Mouse (Mus musculus) hindbrain, embryonic 15.5 days (tissue): ENCODE measurements around the gene Kcna3. TPM values are rescaled to one million over a fixed set of nuclear protein-coding genes. Genes with fewer than 3 reads are reported as not detected.

Experiments used
- ATAC-seq: fragments of 200-750 bp; cut with Nextera tagmentation; 2 replicates; pipeline ENCODE4 v1.8.0; 2017; ENCODE audit warnings: low read depth, moderate number of reproducible peaks, moderate TSS enrichment; ENCODE audit not compliant: low FRiP score
- H3K27ac ChIP-seq: fragments of 300-500 bp; sonication (generic); replicated peaks from 2 replicates; pipeline ENCODE4 v1.5.1; 2015; ENCODE audit warnings: mild to moderate bottlenecking, inconsistent platforms
- H3K27me3 ChIP-seq: fragments of 300-500 bp; sonication (generic); 2 replicates; pipeline ENCODE4 v1.6.1; 2015; ENCODE audit warnings: control low read depth, inconsistent platforms
- H3K36me3 ChIP-seq: fragments of 300-500 bp; sonication (generic); 2 replicates; pipeline ENCODE4 v1.6.1; 2015; ENCODE audit warnings: control low read depth, inconsistent platforms
- H3K4me1 ChIP-seq: fragments of 300-500 bp; sonication (generic); replicated peaks from 2 replicates; pipeline ENCODE4 v1.6.1; 2015; ENCODE audit warnings: control low read depth, inconsistent platforms
- H3K4me2 ChIP-seq: fragments of 300-500 bp; sonication (generic); 2 replicates; pipeline ENCODE4 v1.6.1; 2015; ENCODE audit warnings: moderate library complexity, mild to moderate bottlenecking, inconsistent platforms
- H3K4me3 ChIP-seq: fragments of 300-500 bp; sonication (generic); 2 replicates; pipeline ENCODE4 v1.5.1; 2015; ENCODE audit warnings: mild to moderate bottlenecking, inconsistent platforms
- H3K9ac ChIP-seq: fragments of 300-500 bp; sonication (generic); 2 replicates; pipeline ENCODE4 v1.6.1; 2015; ENCODE audit warnings: inconsistent platforms
- H3K9me3 ChIP-seq: fragments of 300-500 bp; sonication (generic); 2 replicates; pipeline ENCODE4 v1.6.1; 2016; ENCODE audit warnings: control low read depth, inconsistent platforms
- WGBS: fragments of 180-500 bp; shearing (Covaris S2); methylation state at CpG from one replicate; pipeline ENCODE4 v1.1.7; 2015; 5-methylcytosine and 5-hydroxymethylcytosine counted together
- polyA plus RNA-seq: library from polyadenylated mRNA; unstranded; fragments of >200 nt; fragmentation: Nextera tagmentation; extraction: Ambion mirVana; gene quantifications from 2 replicates; pipeline ENCODE4 v1.2.1, GENCODE M21; 2015

Gene Kcna3
- polyA plus RNA-seq, 1 experiment from 2014 or later, result 12.0 TPM

DNA sequence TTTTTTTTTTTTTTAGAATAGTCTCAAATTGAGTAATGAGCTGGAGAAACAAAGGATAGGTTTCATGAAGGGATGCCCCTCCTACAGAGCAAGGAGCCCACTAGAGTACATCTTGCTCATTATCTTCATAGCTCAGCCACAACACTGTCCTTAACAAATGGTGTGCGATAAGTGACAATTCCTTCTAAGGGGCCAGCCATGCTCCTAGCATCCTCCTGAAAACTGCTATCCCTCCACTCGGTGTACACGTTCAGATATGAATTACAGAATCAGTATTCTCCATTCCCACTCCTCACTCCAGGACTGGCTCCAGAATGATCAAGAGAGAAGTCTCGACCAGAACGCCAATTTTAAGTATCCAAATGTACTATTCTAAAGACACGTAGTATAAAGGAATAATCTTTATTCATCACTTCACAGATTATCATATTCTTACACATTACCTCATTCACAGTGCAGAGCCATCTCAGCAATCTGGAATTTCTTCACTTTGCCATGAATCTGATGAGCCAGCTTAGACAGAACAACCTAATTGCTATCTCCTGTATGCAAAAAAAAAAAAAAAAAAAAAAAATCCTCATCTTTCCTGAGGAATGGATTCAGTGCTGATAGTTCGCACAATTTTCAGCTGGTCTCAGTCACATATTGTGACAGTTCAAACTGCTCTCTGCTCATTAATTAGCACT is 30.3 kb downstream of the Kcna3 start:
- Histone ChIP-seq H3K9me3 (no peaks in the 10 kb centered on the region), H3K9ac (no peak overlapping the region), H3K4me1 (0 out of 2 replicates have a peak, but pooled peaks cover 4% of the 10 kb centered on the region), H3K36me3 (no peaks in the 10 kb centered on the region), H3K4me2 (no peak overlapping the region), H3K4me3 (no peak overlapping the region), H3K27ac (peak overlapping the region; percentile 63; the same call in 1 of the 2 replicates), H3K27me3 (no peaks in the 10 kb centered on the region)
- ATAC-seq, result peak; percentile 65
- 68% methylated on average over 7 of the region's 7 CpGs for WGBS

GRCm38 (mm10) chr3:107067245-107067644 is 31.3 kb downstream of the Kcna3 start:
- H3K27ac ChIP-seq, result no peak overlapping the region; the same call in 1 of the 2 replicates
- no peak overlapping the region for H3K4me3 ChIP-seq
- 74% methylated on average over 6 of the region's 6 CpGs for WGBS
- H3K9ac ChIP-seq, result no peak overlapping the region
- no peaks in the 10 kb centered on the region for H3K9me3 ChIP-seq
- H3K27me3 ChIP-seq, result no peaks in the 10 kb centered on the region
- H3K36me3 ChIP-seq, result no peaks in the 10 kb centered on the region
- H3K4me2 ChIP-seq, result no peak overlapping the region
- 0 out of 2 replicates have a peak, but pooled peaks cover 4% of the 10 kb centered on the region for H3K4me1 ChIP-seq
- no peak for ATAC-seq

GRCm38 (mm10) chr3:107073863-107074262 is 37.9 kb downstream of the Kcna3 start:
- ATAC-seq, result no peak

GRCm38 (mm10) chr3:107075705-107076104 is 39.7 kb downstream of the Kcna3 start:
- WGBS, result 97% methylated on average over 1 of the region's 1 CpGs
- Histone ChIP-seq H3K4me1 (no peaks in the 10 kb centered on the region), H3K9ac (no peak overlapping the region), H3K4me2 (no peak overlapping the region), H3K9me3 (no peaks in the 10 kb centered on the region), H3K27ac (no peak overlapping the region), H3K27me3 (no peaks in the 10 kb centered on the region), H3K36me3 (no peaks in the 10 kb centered on the region), H3K4me3 (no peak overlapping the region)
- ATAC-seq, result no peak

More at GRCm38 (mm10) chr3:107073863-107074262, 37.9 kb downstream of the Kcna3 start:
- Histone ChIP-seq H3K27me3 (no peaks in the 10 kb centered on the region), H3K36me3 (no peaks in the 10 kb centered on the region), H3K27ac (no peak overlapping the region), H3K4me3 (no peak overlapping the region), H3K4me2 (no peak overlapping the region), H3K9me3 (no peaks in the 10 kb centered on the region), H3K9ac (no peak overlapping the region), H3K4me1 (no peaks in the 10 kb centered on the region)
- WGBS, result 83% methylated on average over 2 of the region's 2 CpGs

GRCm38 (mm10) chr3:107076658-107077057 is 40.7 kb downstream of the Kcna3 start:
- H3K27me3 ChIP-seq, result no peaks in the 10 kb centered on the region
- H3K9me3 ChIP-seq, result no peaks in the 10 kb centered on the region
- H3K4me2 ChIP-seq, result no peak overlapping the region
- no peak for ATAC-seq
- no peak overlapping the region for H3K9ac ChIP-seq
- H3K4me3 ChIP-seq, result no peak overlapping the region
- H3K27ac ChIP-seq, result no peak overlapping the region
- H3K36me3 ChIP-seq, result no peaks in the 10 kb centered on the region
- H3K4me1 ChIP-seq, result 0 out of 2 replicates have a peak, but pooled peaks cover 2% of the 10 kb centered on the region
- WGBS, result 91% methylated on average over 3 of the region's 3 CpGs

- H3K4me1 ChIP-seq, result 0 out of 2 replicates have a peak, but pooled peaks cover 2% of the 10 kb centered on the region
- ATAC-seq, result no peak
- no peak overlapping the region for H3K27ac ChIP-seq
- H3K9ac ChIP-seq, result no peak overlapping the region
- no peak overlapping the region for H3K4me3 ChIP-seq
- no peak overlapping the region for H3K4me2 ChIP-seq
- no peaks in the 10 kb centered on the region for H3K36me3 ChIP-seq
- no peaks in the 10 kb centered on the region for H3K9me3 ChIP-seq
- 90% methylated on average over 2 of the region's 2 CpGs for WGBS
- no peaks in the 10 kb centered on the region for H3K27me3 ChIP-seq
Observed at GRCm38 (mm10) chr3:107077101-107077500, 41.1 kb downstream of the Kcna3 start.

- Histone ChIP-seq H3K4me1 (0 out of 2 replicates have a peak, but pooled peaks cover 2% of the 10 kb centered on the region), H3K9ac (no peak overlapping the region), H3K27me3 (no peaks in the 10 kb centered on the region), H3K27ac (no peak overlapping the region), H3K4me3 (no peak overlapping the region), H3K4me2 (no peak overlapping the region), H3K9me3 (no peaks in the 10 kb centered on the region), H3K36me3 (no peaks in the 10 kb centered on the region)
- 86% methylated on average over 3 of the region's 3 CpGs for WGBS
- ATAC-seq, result no peak
Observed at GRCm38 (mm10) chr3:107080803-107081202, 44.8 kb downstream of the Kcna3 start.

DNA sequence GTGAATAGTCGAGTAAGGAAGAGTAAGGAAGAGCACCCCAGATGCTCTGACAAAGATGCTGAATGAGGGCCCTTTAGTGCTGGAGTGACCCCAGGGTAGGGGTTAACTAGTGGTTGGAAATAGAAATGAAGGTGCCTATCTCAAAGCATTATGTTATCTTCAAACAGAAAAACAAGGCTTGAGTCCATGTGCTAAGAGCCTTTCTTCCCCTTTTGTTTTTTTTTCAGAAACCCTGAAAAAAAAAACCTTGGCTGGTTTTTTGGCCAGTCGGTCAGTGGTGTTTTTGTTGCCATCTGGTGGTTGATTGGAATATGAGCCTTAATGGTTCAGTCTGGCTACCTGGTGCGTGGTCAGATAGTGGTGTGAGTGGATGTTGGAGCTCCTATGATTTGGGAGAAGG is 45.3 kb downstream of the Kcna3 start:
- WGBS, result 38% methylated on average over 3 of the region's 3 CpGs
- Histone ChIP-seq H3K9ac (no peak overlapping the region), H3K4me2 (no peak overlapping the region), H3K27ac (no peak overlapping the region), H3K27me3 (no peaks in the 10 kb centered on the region), H3K4me1 (0 out of 2 replicates have a peak, but pooled peaks cover 2% of the 10 kb centered on the region), H3K36me3 (no peaks in the 10 kb centered on the region), H3K4me3 (no peak overlapping the region), H3K9me3 (no peaks in the 10 kb centered on the region)
- ATAC-seq, result 0 out of 2 replicates have a peak, but pooled peaks have one; percentile 61

- 79% methylated on average over 3 of the region's 3 CpGs for WGBS
- no peak for ATAC-seq
- no peak overlapping the region for H3K4me3 ChIP-seq
- no peak overlapping the region for H3K4me2 ChIP-seq
- H3K36me3 ChIP-seq, result no peaks in the 10 kb centered on the region
- 0 out of 2 replicates have a peak, but pooled peaks cover 2% of the 10 kb centered on the region for H3K4me1 ChIP-seq
- no peaks in the 10 kb centered on the region for H3K9me3 ChIP-seq
- no peaks in the 10 kb centered on the region for H3K27me3 ChIP-seq
- no peak overlapping the region for H3K27ac ChIP-seq
- H3K9ac ChIP-seq, result no peak overlapping the region
Observed at GRCm38 (mm10) chr3:107084586-107084985, 48.6 kb downstream of the Kcna3 start.

DNA sequence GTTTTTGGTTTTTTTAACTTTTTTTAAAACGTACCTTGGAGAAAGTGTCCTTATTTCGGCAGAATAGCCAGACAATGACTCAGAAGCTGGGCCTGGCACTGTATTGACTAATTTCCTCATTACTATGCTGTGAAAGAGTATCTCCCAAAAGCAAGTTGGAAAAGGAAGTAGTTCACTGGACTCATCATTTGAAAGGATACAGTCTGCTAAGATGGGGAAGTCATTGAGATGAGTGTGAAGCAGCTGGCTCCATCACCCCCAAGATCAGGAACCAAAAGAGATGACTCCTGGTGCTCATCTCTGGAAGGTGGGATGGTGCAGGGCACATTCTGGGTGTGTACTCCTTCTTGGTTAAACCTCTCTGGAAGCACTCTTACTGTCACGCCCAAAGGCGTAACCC is 51.4 kb downstream of the Kcna3 start:
- no peak for ATAC-seq
- no peak overlapping the region for H3K4me3 ChIP-seq
- H3K36me3 ChIP-seq, result no peaks in the 10 kb centered on the region
- H3K27me3 ChIP-seq, result no peaks in the 10 kb centered on the region
- no peak overlapping the region for H3K4me2 ChIP-seq
- 91% methylated on average over 4 of the region's 4 CpGs for WGBS
- no peaks in the 10 kb centered on the region for H3K9me3 ChIP-seq
- H3K9ac ChIP-seq, result no peak overlapping the region
- H3K4me1 ChIP-seq, result no peaks in the 10 kb centered on the region
- no peak overlapping the region for H3K27ac ChIP-seq
